Mouse (Mus musculus) ES-E14 (cell line): ENCODE measurements at regions not wholly inside any gene's neighbourhood (a gene's known extent, or its start where the extent isn't known, plus 50 kb on each side); places are given as distances from the start of the nearest gene placed in this dataset.

Experiments used
- CHD2 ChIP-seq: IDR thresholded peaks from 2 replicates; pipeline ENCODE4 v1.6.1; 2014; ENCODE audit warnings: mild to moderate bottlenecking, low read depth, low read length, inconsistent platforms
- MAFK ChIP-seq: IDR thresholded peaks from 2 replicates; pipeline ENCODE4 v1.6.1; 2014; ENCODE audit warnings: mild to moderate bottlenecking, low read depth, low read length, inconsistent platforms; ENCODE audit not compliant: insufficient read depth

DNA sequence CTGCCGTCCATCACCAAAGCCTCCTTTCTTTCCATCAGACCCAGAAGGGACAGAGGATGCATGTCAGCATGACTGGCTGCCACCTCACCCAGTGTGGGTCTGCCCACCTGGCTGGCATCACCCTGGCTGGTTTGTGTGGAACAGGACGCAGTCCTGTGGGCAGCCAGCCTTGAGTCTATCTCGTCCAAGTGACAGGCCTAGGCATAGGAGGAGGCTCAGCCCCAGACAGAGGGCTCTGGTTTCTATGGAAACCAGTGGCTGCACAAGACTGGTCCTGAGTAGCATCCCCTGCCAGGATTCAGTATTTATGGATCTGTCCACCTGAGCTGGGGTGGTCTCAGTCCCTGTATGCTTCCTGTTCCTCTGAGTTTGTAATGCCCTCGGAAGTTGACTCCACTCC, 344.4 kb downstream of the Ptpru start:
- TF ChIP-seq MAFK (no peak), CHD2 (no peak)
